Mouse (Mus musculus) cortical plate, adult 2 months (tissue): ENCODE results near the gene Elk3. TPM values are rescaled to one million over a fixed set of nuclear protein-coding genes. Genes with fewer than 3 reads are reported as not detected.
A peak's percentile ranks its signal among the peaks of the same experiment; 100 is the strongest.
"Not testable (repeated sequence)": the region's sequence is repeated elsewhere in the genome, so short reads cannot be mapped to it uniquely, and the experiment has no call there.

Experiments used
- H3K27ac ChIP-seq: fragments of 200-500 bp; 2 replicates; pipeline ENCODE4 v1.5.1; 2012; ENCODE audit warnings: low read length, control low read depth, inconsistent platforms; ENCODE audit not compliant: insufficient read depth
- H3K4me1 ChIP-seq: fragments of 200-500 bp; 2 replicates; pipeline ENCODE4 v1.6.1; 2011; ENCODE audit warnings: low read length; ENCODE audit not compliant: control insufficient read depth, insufficient read depth
- H3K4me3 ChIP-seq: fragments of 200-500 bp; 2 replicates; pipeline ENCODE4 v1.5.1; 2011; ENCODE audit warnings: mild to moderate bottlenecking, low read length, control low read depth; ENCODE audit not compliant: insufficient read depth
- CTCF ChIP-seq: fragments of 200-500 bp; IDR thresholded peaks from 2 replicates; pipeline ENCODE4 v1.5.1; 2011; ENCODE audit warnings: mild to moderate bottlenecking, control low read depth, low read length; ENCODE audit not compliant: insufficient read depth; ENCODE audit errors: extremely low read depth
- POLR2A ChIP-seq: fragments of 200-500 bp; IDR thresholded peaks from 2 replicates; pipeline ENCODE4 v1.6.1; 2011; ENCODE audit warnings: mild to moderate bottlenecking, low read length, control low read depth; ENCODE audit not compliant: insufficient read depth; ENCODE audit errors: extremely low read depth
- polyA plus RNA-seq: library from polyadenylated mRNA; depleted of rRNA; stranded (reverse); fragments of >200 nt; gene quantifications from 2 replicates; pipeline ENCODE4 v1.2.3, GENCODE M21; 2012; rRNA removed

The Elk3 gene
- 6.5 and 6.9 TPM in 2 replicates for polyA plus RNA-seq

DNA sequence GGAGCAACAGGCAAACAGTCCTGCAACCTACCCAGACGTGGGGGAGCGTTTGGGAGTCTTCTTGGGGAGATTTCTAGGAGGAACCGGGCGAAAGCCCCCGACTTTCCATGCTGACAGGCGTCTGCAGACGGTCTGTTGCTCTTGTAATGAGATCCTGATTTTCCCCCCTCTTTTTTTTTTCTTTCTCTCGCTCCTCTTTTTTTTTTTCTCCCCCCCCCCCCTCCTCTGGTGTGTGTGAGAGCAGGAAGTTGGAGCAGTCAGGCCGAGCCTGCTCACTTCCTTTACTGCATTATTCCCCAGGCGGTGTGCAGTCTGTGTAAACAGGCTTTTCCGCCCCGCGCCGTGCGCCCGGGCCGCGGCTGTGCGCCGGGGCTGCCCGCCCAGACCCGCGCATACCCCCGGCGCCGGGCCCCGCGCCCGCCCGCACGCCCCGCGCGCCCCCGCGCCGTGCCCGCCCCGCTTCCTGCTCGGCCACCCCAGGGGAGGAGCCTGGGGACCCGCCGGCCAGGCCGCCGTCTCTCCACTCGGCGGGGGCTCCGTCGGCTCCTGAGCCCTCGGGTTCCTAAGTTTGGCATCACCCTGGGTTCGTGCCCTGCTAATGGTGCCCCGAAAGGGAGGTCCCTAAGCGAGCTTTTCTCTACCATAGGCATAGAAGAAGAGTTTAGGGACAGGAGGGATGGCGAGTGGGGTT lies at the start of gene Elk3:
TSS of gene Elk3 (minus strand) at position 415 of the 691 bp plus-strand sequence.
- Histone ChIP-seq H3K4me1 (peaks cover 3% of the 10 kb centered on the region; the same call in 1 of the 2 replicates), H3K4me3 (peak within 1 kb of the TSS; percentile 48), H3K27ac (peak within 1 kb of the TSS; percentile 92)
- no peak for TF ChIP-seq POLR2A

DNA sequence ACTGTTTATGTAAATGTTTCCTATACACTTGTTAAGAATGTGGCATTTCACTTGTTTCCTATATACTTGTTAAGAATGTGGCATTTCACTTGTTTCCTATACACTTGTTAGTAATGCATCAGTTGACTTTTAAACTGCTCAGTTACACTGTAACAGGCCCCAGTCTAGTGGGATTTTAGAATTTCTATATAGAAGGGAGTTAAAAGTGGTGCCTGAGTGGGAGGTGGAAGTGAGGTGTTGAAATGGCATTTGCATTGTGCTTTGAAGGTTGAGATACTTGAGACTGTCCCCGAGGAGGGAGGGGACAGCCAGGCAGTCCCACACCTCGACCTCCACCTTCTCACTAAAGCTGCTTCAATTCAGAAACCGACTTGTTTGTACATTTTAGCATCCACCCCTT lies 49.7 kb upstream of the Elk3 start:
- Histone ChIP-seq H3K4me1 (no peaks in the 10 kb centered on the region), H3K27ac (0 out of 2 replicates have a peak overlapping the region, but pooled peaks have one; percentile 14), H3K4me3 (no peak overlapping the region)
- TF ChIP-seq POLR2A (no peak), CTCF (no peak)

DNA sequence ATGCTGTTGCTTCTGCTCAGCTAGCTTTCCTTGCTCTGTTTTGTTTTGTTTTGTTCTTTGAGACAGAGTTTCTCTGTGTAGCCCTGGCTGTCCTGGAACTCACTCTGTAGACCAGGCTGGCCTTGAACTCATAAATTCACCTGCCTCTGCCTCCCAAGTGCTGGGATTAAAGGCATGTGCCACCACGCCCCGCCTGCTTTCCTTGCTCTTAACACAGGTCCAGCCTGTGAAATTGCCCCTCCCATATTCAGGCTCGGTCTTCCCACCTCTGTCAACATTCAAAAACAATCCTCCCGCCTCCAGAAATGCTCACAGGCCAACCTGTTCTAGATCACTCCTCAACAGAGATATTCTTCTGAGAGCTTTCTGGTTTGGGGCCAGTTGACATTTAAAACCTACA lies 49.3 kb upstream of the Elk3 start:
- H3K4me3 ChIP-seq, H3K4me1 ChIP-seq, H3K27ac ChIP-seq: not testable (repeated sequence)

DNA sequence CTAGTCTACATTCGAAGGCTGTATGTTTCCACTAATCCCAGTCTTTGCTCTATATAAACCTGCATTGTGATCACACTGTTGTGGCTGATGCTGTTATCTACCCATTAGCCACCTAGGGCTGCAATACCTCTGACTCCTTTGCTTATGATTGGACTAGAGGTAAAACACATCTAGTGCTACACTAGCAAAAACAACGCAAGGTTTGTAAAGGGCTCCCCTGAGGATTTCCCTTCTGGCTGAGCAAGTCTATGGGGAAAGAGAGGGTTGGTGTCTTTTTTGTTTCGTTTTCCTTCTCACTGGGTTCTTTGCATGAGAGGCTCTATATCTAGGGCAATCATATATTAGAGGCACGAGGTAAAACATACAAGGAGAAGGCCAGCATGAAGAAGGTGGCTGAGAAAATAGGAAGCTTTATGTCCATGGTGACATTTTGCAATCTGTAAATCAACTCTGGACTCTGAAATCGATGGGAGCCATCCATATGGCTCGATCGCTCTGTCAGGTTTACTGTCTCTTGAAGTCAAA lies 48.5 kb upstream of the Elk3 start:
- no peak for TF ChIP-seq CTCF
- TF ChIP-seq POLR2A, result no peak
- H3K27ac ChIP-seq, result no peak overlapping the region
- H3K4me1 ChIP-seq, result no peaks in the 10 kb centered on the region
- H3K4me3 ChIP-seq, result no peak overlapping the region

DNA sequence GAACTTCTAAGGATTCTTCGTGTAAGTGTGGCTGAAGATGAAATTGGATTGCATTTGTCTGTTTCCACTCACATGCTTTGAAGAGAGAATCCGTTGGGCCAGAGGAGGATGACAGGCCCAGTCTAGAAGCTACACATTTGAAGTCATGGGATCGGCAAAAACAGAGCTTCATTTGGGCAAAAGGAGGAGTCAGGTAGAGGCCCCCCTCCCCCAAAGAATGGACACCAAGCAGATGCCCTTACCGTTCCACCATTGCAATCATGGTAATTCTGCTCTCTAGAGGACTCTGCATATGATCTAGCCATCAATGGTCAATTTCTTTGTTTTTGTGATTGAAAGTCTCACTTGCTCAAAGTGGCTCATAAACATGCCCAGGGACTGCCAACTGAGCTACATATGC lies 47.9 kb upstream of the Elk3 start:
- Histone ChIP-seq H3K27ac (no peak overlapping the region), H3K4me3 (no peak overlapping the region), H3K4me1 (no peaks in the 10 kb centered on the region)
- TF ChIP-seq CTCF (no peak), POLR2A (no peak)

DNA sequence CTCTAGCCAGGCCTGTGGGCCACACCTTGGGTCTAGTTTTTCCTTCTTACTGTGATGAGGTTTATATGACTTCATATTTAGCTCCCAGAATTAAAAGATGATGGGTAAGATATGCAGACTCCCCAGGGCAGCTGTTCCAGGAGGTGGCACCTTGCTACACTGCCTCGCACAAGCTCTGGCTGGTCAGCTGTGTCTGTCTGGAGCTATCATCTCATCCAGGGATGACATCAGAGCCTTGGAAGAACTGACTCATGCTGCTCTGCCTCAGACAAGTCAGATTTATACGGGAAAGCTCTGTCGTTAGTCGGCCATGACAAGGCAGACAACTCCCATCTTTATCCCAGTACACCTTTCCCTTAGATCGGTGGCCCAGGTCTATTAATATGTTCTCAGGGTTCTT lies 46.2 kb upstream of the Elk3 start:
- no peak overlapping the region for H3K27ac ChIP-seq
- TF ChIP-seq POLR2A, result no peak
- TF ChIP-seq CTCF, result no peak
- no peak overlapping the region for H3K4me3 ChIP-seq

DNA sequence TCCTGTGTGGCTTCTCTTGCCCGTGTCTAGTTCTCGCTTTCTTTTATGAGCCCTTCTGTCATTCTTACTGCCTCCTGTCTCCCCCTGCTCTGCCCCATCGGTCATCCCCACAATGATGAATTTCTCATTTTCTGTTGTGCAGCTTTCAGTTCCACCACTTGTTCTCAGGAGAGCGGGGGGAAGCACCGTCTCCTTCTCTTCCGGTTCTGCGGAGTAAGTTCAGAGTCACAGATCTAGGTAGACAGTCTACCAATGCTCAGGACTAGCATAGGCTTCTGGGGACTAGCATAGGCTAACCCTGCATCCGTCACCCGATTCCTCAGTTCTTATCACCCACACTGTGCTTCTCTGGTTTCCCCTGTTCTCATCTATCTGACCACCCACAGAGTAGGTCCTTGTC lies 45.2 kb upstream of the Elk3 start:
- Histone ChIP-seq H3K27ac (no peak overlapping the region), H3K4me1 (no peaks in the 10 kb centered on the region), H3K4me3 (no peak overlapping the region)
- no peak for TF ChIP-seq CTCF
- TF ChIP-seq POLR2A, result no peak

More for the DNA sequence above, 46.2 kb upstream of the Elk3 start:
- no peaks in the 10 kb centered on the region for H3K4me1 ChIP-seq

DNA sequence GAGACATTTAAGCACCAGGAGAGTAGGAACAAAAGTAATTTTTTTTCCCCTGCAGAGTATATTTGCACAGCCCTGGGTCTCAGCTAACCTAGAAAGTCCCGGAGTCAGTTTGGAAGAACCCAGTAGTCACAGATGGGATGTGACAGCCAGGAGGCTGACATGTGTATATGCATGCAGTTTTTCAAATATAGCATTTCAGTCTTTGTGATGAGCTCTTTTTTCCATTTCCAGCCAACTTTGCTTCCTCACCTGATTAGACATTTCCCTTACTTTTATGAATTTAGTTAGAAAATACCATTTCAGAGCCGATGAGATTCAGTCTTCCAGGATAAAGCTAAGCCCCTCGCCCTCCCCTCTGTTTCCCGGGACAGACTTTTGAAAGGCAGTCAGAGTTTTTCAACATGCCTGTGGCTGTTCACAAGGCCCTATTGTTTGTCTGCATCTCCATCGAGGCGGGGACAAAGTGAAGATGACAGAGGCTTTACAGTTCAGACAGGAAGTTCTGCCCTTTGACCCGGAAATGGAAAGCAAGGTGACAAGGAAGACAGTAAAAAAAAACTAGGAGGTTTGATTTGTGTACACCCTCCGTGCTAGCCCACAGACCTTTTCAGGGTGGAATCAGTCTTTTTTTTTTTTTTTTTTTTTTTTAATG lies 44.5 kb upstream of the Elk3 start:
- Histone ChIP-seq H3K27ac (no peak overlapping the region), H3K4me3 (no peak overlapping the region), H3K4me1 (no peaks in the 10 kb centered on the region)
- TF ChIP-seq POLR2A (no peak), CTCF (no peak)

DNA sequence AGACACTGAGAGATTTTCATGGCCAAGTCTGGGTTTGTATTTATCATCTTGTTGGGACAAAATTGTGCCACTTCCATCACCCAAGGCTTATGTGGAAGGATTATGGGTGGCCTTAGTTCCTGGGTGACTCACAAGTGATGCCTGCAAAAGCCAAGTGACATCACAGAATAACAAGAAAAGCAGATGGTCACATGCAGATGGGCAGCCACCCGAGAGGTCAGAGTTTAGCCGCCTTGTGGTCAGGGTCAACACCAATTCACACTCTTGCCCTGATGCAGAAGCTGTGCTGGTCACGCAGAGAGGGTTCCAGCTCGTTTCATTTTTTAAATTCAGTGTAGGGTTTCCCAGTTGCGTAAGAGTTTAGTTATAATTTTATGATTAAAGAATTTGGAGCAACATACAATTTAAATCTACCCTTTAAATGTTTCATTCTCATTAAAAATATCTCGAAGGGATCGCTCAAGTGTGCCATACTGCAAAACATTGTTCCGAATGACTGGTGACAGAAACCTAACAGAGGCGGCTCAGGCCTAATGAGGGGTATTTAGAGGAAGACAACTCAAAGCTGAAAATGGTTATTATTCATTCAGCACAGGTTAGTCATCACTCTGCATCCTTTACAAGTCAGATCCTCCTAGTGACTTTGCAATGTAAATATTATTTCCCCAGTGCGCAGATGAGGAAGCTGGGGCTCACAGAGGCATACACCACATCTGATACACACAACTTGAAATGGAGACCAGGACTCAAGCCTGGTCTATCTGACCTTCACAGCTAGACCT lies 42.8 kb upstream of the Elk3 start:
- no peak overlapping the region for H3K4me3 ChIP-seq
- H3K27ac ChIP-seq, result no peak overlapping the region
- H3K4me1 ChIP-seq, result no peaks in the 10 kb centered on the region
- TF ChIP-seq POLR2A, result no peak
- no peak for TF ChIP-seq CTCF
